ENCODE assay signal across 19 mouse cellular contexts in the genomic region with DNA sequence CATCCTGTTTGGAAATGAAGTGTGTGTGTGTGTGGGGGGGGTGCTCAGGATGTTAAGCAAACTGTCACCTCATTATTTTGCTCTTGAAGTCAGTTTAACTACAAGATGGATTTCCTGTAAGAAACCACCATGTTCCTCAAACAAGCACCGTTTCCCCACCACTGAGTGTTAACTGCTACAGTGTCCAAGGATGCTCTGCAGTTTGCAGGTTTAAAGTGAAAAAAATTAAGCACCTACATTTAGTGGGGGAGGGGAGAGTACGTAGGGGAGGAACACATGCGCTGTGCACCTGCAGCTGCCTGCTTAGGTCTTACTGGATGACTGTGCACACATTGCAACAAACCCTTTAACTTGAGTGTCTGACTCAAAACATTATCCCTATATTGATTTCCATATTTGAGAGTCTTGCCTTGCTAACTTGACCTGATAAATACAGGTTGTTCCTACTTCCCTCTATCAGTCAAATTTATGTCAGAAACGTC. TPM values are rescaled to one million over a fixed set of nuclear protein-coding genes. Genes with fewer than 3 reads are reported as not detected.
DNase-seq lines count a peak whose midpoint lies in the region; ATAC-seq and TF ChIP-seq lines count a peak whose summit lies in the region.
"Had no signal": no experiment of that assay in that cellular context is flagged by ENCODE, and none has a peak within 500 bp of the region (broad histone marks: within the 10 kb centered on the region; RNA-seq: fewer than 3 reads in every experiment).

No protein-coding gene starts in this region.

- peak; percentile 96 for DNase-seq in 416B (ENCODE audit: low read depth)
- peak; percentile 36 to 60 for DNase-seq in thymus, adult 18-20 months
- DNase-seq in urinary bladder, postnatal 10 days (ENCODE audit: low spot score): no peak
- no peak for DNase-seq in urinary bladder, postnatal 36 days (ENCODE audit: low spot score in 2 of 2)
- DNase-seq in layer of hippocampus, adult 2 months (ENCODE audit: low spot score in 2 of 2): no peak
- DNase-seq: cerebellum, adult 2 months; embryo, embryonic 11 days; gastrocnemius, postnatal 14 days; kidney, adult 9 months had no signal

- no peak for TF ChIP-seq CTCF in layer of hippocampus, adult 2 months (conservative IDR thresholded peaks at IDR 0.05)

- no peak overlapping the region for H3K27ac ChIP-seq in layer of hippocampus, adult 2 months
- H3K27ac ChIP-seq: heart, embryonic 15.5 days; hindbrain, embryonic 15.5 days; limb, embryonic 15.5 days; midbrain, embryonic 10.5 days had no signal

- H3K4me3 ChIP-seq in layer of hippocampus, adult 2 months: no peak overlapping the region
- H3K4me3 ChIP-seq: heart, embryonic 15.5 days; hindbrain, embryonic 15.5 days; limb, embryonic 15.5 days; midbrain, embryonic 10.5 days had no signal

- ATAC-seq in CD4-positive, CD25-positive, alpha-beta regulatory T cell, adult 4 months: peak; percentile 75
- ATAC-seq in inflammation-experienced regulatory T-cells, adult 6 months: peak; percentile 57
- ATAC-seq: forebrain, embryonic 16.5 days; Patski had no signal

RNA-seq across cellular contexts. Expression of gene Trat1, which starts 16.9 kb away (rescaled TPM):
- polyA plus RNA-seq in CD4-positive, CD25-positive, alpha-beta regulatory T cell, adult 4 months (2017; shearing (Covaris generic)): 100 to 1,000 TPM; 122 to 148 TPM
- 100 to 1,000 TPM in 1 of 3 experiments, 10 to 100 TPM in 2; 64.3 to 111 (median 96.4) TPM for polyA plus RNA-seq in inflammation-experienced regulatory T-cells, adult 6 months (2017; shearing (Covaris generic))
- total RNA-seq in layer of hippocampus, adult 2 months (2021): under 1 TPM in 1 of 2 experiments, not detected in 1; 0.44 TPM
- total RNA-seq: adrenal gland, adult 18-20 months; gastrocnemius, postnatal 14 days had no signal
- polyA plus RNA-seq: forebrain, embryonic 16.5 days; midbrain, embryonic 10.5 days; Patski had no signal

RNA-seq across cellular contexts. Expression of gene Retnlb, which starts 27.9 kb away (rescaled TPM):
- polyA plus RNA-seq in CD4-positive, CD25-positive, alpha-beta regulatory T cell, adult 4 months (2017; shearing (Covaris generic)): not detected
- polyA plus RNA-seq in inflammation-experienced regulatory T-cells, adult 6 months (2017; shearing (Covaris generic)): not detected
- total RNA-seq in layer of hippocampus, adult 2 months (2021): not detected
- total RNA-seq: adrenal gland, adult 18-20 months; gastrocnemius, postnatal 14 days had no signal
- polyA plus RNA-seq: brain, embryonic 14.5 days; cerebellum, adult 2 months; forebrain, embryonic 16.5 days; heart, embryonic 15.5 days; hindbrain, embryonic 15.5 days; limb, embryonic 15.5 days; midbrain, embryonic 10.5 days; Patski had no signal

RNA-seq across cellular contexts. Expression of gene Retnla, which starts 53.6 kb away (rescaled TPM):
- not detected for polyA plus RNA-seq in CD4-positive, CD25-positive, alpha-beta regulatory T cell, adult 4 months (2017; shearing (Covaris generic))
- not detected for polyA plus RNA-seq in inflammation-experienced regulatory T-cells, adult 6 months (2017; shearing (Covaris generic))
- total RNA-seq in layer of hippocampus, adult 2 months (2021): not detected
- polyA plus RNA-seq: brain, embryonic 14.5 days; cerebellum, adult 2 months; forebrain, embryonic 16.5 days; hindbrain, embryonic 15.5 days; limb, embryonic 15.5 days; midbrain, embryonic 10.5 days; Patski had no signal

Comparison
In these comparisons a context has a peak if more than half of its experiments do, and no peak if none do; other contexts are left out.
1. DNase-seq: peak in 416B (single experiment) and thymus, adult 18-20 months (2 of 2); none in urinary bladder, postnatal 10 days (single experiment), urinary bladder, postnatal 36 days (0 of 2) and layer of hippocampus, adult 2 months (0 of 2).